Mouse (Mus musculus) c-Kit-positive CD71-positive TER-119-negative erythroid progenitor cells, embryonic 14.5 days (primary cell): ENCODE data around the gene Cckar.

Experiments
- DNase-seq: peaks from one replicate; pipeline ENCODE4 v3.0.0-alpha.2; 2013; ENCODE audit warnings: low read depth

Gene Cckar

GRCm38 (mm10) chr5:53672352-53672751 lies 35.2 kb downstream of the Cckar start:
- DNase-seq = peak; percentile 41

GRCm38 (mm10) chr5:53671507-53671906 lies 36.0 kb downstream of the Cckar start:
- DNase-seq = no peak

- DNase-seq = no peak
Observed at GRCm38 (mm10) chr5:53670321-53670938, 37.1 kb downstream of the Cckar start.

GRCm38 (mm10) chr5:53668021-53668420 lies 39.5 kb downstream of the Cckar start:
- DNase-seq = no peak

GRCm38 (mm10) chr5:53663665-53664064 lies 43.8 kb downstream of the Cckar start:
- DNase-seq = no peak

GRCm38 (mm10) chr5:53662413-53662812 lies 45.1 kb downstream of the Cckar start:
- DNase-seq = no peak

- DNase-seq = no peak
Observed at GRCm38 (mm10) chr5:53661508-53661907, 46.0 kb downstream of the Cckar start.

GRCm38 (mm10) chr5:53657925-53658324 lies 49.6 kb downstream of the Cckar start:
- DNase-seq = no peak

- no peak for DNase-seq
Observed at GRCm38 (mm10) chr5:53656596-53656995, 50.9 kb downstream of the Cckar start.
